Mouse (Mus musculus) layer of hippocampus, adult 9-10 months (tissue): ENCODE measurements around the gene Samd4b.
"Not testable (repeated sequence)": the region's sequence is repeated elsewhere in the genome, so short reads cannot be mapped to it uniquely, and the experiment has no call there.

Experiments
- DNase-seq: peaks from one replicate; pipeline ENCODE4 v3.0.0; 2022; ENCODE audit warnings: low spot score

Gene Samd4b

DNA sequence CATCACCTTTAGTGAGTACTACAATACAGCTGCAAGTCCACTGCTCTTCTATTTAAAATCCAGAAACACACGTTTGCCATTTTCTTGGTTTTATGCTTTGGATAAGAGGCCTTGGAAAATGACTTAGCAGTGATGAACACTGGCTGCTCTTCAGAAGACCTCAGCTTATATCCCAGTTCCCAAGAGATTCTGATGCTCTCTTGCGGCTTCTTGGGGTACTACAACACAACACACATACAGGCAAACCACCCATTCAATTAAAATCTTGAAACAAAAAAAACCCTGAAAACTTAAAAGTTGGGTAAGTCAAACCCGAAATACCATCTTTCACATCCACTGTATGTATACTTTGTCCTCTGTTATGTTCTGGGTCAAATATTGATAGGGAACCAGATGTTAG, 199.9 kb downstream of the Samd4b start:
- no peak for DNase-seq

- DNase-seq, result no peak
Observed at GRCm38 (mm10) chr7:28395425-28395824, 202.5 kb downstream of the Samd4b start.

DNA sequence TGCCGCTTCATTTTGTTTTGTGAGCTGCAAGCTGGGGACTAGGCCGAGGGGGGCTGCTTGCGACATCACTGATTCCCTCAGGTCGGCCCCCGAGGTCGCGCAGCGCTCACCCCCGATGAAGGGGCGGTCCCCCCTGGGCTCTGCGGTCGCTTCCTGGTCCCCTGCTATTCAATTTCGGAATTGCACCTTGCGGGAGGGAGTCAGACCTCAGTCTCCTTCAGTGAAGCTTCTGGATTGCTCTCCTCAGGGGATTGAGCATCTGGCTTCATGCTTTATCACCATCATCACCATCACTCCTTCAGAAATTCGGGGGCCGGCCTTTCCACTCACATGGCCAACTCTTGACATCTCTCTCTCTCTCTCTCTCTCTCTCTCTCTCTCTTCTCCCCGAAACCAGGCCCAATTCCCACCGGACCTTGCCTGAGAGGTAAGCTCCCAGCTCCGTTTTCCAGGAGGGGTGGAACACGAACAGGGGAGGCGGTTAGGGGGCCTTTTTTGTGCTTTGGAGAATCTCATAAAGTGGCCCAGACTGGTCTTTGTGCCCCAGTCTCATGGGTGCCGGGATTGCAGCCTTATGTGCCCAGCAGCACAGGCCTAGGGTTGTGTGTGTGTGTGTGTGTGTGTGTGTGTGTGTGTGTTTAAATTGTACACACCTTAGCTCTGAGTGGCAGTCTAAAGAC, 204.5 kb downstream of the Samd4b start:
- no peak for DNase-seq

DNA sequence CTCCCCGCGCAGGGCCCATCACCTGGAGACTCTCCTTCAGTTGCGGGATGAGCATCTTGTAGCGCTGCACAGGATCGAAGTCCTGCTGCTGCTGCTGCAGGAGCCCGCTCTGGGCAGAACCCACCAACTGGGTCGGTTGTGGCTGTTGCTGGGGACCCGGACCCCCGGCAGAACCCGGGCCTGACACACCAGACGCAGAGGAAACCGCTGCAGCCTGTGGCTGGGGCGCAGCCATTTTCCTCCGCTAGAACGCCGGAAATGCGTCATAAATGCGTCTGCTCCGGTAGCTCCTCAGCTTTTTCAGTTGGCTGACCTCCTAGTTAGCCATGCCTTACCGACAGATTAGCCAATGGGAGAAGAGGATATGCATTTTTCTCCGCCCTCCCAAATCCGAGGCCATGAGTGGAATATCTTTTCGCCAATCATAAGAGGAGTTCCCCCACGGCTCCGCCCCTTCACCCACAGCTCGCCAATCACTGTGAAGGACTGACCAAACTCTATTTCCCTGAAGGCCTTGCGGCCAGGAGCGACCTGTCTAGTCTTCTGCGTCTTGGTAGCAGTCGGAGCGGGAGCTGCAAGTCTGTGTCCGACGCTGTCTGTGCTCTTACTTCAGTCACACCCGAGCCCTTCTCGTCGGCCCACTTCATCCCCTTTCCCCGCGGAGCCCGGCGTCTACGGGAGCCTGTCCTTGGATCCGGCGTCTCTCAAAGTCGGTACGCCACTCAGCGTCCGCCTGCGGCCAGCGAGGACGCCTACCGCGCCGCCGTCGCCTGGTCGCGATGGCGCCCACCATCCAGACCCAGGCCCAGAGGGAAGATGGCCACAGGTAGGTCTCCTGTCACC, 205.3 kb downstream of the Samd4b start, which contains the start of the genes Med29 and Paf1:
Gene Med29, minus strand, starts transcription at position 280 of the 843 bp plus-strand sequence.
Gene Paf1, plus strand, starts transcription at position 523 of the 843 bp plus-strand sequence.
- peak; percentile 98 for DNase-seq

- no peak for DNase-seq
Observed at GRCm38 (mm10) chr7:28390331-28390730, 207.6 kb downstream of the Samd4b start.

DNA sequence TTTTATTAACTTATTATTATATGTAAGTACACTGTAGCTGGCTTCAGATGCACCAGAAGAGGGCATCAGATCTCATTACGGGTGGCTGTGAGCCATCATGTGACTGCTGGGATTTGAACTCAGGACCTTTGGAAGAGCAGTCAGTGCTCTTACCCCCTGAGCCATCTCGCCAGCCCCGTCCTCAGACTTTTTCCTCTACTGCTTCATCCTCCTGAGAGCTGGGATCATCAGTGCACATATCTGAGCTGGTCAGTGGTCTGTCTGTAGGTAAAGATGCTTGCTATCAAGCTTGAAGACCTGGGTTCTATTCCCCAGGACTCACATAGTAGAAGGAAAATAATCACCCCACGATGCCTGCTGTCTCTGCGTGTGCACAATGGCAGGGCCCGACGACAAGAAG, 210.6 kb downstream of the Samd4b start:
- not testable (repeated sequence) for DNase-seq

DNA sequence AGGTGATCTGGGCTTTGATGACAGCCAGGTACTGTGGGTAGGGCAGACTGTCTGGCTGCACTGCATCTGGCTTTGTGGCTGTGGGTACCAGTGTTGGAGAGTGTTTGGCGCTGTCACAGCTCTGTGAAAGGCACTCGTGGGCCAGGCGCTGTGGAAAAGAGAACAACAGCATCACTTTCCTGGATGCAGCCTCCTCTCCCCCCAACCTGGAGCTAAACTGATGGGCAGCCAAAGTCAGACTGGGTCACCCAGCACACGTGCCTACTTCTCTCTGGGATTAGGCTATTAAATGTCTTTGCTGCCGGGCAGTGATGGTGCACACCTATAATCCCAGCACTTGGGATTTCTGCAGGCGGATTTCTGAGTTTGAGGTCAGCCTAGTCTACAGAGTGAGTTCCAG, 211.1 kb downstream of the Samd4b start:
- DNase-seq, result not testable (repeated sequence)

GRCm38 (mm10) chr7:28386462-28386861, 211.5 kb downstream of the Samd4b start:
- no peak for DNase-seq

DNA sequence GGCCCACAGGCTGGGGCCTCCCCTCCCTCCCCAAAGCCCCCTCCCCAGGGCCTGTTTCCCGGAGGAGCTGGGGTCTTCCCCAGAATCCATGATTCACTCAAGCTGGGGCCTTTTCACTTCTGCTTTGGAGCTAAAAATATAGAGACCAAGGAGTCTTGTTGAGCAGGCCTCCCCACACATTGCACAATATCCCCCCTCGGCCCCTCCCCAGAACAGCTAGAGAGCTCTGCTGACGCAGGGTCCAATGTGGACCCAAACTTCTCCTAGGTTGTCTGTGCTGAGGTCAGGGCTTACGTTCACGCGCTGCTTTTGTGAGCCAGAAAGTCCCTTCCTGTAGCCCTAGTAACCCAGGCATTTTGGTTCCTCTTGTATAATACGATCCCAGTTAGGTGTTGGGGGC, 211.9 kb downstream of the Samd4b start:
- no peak for DNase-seq

- DNase-seq, result no peak
Observed at GRCm38 (mm10) chr7:28385196-28385595, 212.7 kb downstream of the Samd4b start.

DNA sequence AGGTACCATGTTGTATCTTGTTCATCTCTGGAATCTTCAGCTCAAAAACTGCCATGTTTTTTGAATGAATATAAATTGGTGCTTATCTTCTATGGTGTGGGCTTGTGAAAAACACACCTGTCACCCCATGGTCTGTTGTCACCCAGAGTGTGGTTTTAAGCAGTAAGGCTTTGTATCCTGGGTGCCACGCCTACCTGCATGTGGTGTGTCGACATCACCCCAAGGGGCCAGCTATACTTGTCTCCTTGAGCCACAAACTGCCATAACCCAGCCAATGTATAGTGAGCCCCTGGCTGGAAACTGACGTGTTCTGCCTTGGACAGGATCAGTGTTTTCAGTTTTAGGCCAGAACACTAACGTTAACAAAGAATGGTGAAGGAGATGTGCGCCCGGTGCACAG, 213.8 kb downstream of the Samd4b start:
- no peak for DNase-seq

DNA sequence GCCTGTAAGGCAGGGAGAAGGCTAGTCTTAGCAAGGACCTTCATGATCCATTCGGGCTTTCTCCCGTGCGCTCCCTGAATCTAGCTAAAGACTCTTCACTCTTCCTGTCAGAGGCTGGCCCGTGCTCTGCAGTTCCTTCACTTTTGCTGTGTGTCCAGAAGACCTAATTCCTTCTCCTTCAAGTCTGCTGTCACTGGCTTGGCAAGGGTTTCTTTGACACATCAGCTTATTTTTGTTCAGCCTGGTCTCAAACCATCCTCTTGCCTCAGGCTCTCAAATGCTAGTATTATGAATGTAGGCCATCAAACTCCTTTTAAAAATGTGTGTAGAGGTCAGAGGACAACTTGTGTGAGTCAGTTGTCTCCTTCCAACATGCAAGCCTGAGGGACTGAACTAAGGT, 214.3 kb downstream of the Samd4b start:
- DNase-seq, result no peak

DNA sequence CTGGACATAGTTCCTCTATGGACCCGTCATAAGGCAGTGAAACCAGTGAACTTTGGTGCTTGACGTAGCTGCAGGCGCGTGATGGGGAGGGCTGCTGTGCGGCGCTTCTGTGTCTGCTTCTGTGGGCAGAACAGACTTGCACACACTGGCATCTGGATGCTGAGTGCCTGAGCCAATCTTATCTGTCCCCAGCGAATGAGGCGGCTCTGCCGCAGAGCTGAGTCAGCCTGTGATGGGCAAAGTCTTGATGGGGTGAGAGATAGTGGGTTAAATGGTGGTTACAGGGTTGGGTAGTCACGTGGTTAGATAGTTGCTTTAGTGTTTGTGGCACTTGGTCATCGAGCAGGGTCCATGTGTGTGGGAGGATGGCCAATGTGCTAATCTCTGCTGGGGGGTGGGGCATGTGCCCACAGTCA, 215.0 kb downstream of the Samd4b start:
- no peak for DNase-seq

DNA sequence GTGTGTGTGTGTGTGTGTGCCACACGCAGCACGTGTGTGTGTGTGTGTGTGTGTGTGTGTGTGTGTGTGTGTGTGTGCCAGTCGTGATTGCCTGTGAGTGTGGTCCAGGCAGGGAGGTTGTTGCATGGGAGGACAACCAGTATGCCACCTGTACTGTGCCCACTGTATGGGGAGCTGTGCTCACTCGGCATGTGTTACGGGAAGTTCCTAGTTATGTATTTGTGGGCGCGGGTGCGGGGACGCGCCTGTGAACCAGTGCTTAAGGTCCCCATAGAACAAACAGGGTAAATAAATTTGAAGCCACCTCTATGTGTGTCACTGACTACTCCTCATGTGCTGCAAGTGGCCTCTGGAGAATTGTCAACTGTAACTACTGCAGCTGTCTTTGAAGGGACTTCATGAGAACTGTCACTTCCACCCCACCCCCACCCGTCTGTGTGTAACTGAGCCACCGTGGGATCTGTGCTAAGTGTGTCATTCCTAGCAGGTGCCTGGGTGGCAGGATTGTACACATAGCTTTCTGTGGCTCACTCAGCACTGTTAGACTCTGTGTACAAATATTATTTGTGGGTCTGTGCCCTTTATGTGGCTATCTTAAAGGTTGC, 215.5 kb downstream of the Samd4b start:
- no peak for DNase-seq

GRCm38 (mm10) chr7:28381938-28382337, 216.0 kb downstream of the Samd4b start:
- DNase-seq, result no peak

GRCm38 (mm10) chr7:28381017-28381790, 216.7 kb downstream of the Samd4b start:
- DNase-seq, result no peak

DNA sequence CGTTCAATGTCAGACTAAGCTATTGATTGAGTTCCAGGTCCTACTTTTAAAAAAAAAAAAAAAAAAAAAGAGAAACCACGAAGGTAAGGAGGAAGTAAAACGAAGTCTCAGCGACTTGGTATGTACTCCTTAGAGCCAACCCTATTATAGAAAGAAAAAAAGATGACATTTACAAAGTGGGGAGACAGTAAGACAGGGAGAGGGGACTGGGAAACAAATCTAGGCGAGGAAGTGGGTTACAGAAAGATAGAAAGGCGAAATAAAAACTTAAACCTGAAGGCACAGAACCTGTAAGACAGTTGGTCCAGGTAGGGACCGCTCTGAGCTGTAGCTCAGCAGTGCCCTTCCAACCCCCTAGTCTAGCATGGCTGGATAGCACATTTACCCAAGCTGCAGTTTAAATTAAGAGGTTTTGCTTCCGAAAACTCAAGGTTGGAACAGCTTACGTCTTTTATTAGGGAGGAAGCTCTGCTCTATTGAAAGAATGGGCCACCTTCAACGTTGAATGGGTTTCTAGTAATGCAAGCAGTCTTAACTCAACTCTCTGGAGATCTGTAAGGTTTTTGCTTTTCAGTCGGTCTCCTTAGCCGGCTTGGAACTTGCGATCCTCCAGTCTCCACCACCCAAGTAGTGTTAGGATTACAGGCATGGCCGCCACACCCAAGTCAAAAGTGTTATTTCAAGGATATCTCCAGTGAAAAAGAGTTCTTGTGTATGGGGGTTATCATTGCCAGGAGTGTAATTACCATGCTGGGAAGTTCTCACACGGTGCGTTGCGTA, 217.5 kb downstream of the Samd4b start, which contains the start of gene Zfp36:
Gene Zfp36, minus strand, starts transcription at position 17 of the 780 bp plus-strand sequence.
- no peak for DNase-seq

- DNase-seq, result no peak
Observed at GRCm38 (mm10) chr7:28378769-28379651, 218.9 kb downstream of the Samd4b start.

DNA sequence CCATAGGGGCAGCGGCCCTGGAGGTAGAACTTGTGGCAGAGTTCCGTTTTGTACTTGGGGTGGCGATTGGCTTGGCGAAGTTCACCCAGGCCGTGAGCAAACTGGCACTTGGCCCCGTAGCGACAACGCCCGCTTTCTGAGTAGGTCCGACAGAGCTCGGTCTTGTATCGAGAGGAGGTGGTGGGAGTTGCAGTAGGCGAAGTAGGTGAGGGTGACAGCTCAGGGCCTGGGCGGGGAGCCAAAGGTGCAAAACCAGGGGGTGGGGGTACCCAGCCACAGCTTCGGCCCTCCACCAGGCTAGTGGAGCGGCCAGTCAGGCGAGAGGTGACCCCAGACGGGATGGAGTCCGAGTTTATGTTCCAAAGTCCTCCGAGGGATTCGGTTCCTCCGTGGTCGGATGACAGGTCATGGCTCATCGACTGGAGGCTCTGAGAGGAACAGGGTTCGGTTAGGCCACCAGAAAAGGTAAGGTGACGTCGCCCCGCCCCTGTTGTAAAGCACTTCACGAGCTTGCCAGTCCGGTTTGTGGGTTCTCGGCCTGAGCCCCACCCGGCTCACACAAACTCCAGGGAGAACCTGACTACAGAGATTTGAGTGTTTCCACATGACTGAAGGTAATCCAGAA, 219.8 kb downstream of the Samd4b start:
- no peak for DNase-seq
